Mouse (Mus musculus) embryonic facial prominence, embryonic 12.5 days (tissue): ENCODE measurements at regions not wholly inside any gene's neighbourhood (a gene's known extent, or its start where the extent isn't known, plus 50 kb on each side); places are given as distances from the start of the nearest gene placed in this dataset.
"Not testable (repeated sequence)": the region's sequence is repeated elsewhere in the genome, so short reads cannot be mapped to it uniquely, and the experiment has no call there.

Experiments
- ATAC-seq: fragments of 200-750 bp; cut with Nextera tagmentation; 2 replicates; pipeline ENCODE4 v1.8.0; 2017; ENCODE audit not compliant: insufficient number of reproducible peaks, insufficient read depth, low FRiP score, low TSS enrichment
- H3K27ac ChIP-seq: fragments of 300-500 bp; sonication (generic); 2 replicates; pipeline ENCODE4 v1.5.1; 2016; ENCODE audit warnings: mild to moderate bottlenecking
- H3K27me3 ChIP-seq: fragments of 300-500 bp; sonication (generic); 2 replicates; pipeline ENCODE4 v1.6.1; 2016; ENCODE audit warnings: mild to moderate bottlenecking, moderate library complexity
- H3K36me3 ChIP-seq: fragments of 300-500 bp; sonication (generic); 2 replicates; pipeline ENCODE4 v1.6.1; 2016; ENCODE audit warnings: mild to moderate bottlenecking
- H3K4me1 ChIP-seq: fragments of 300-500 bp; sonication (generic); 2 replicates; pipeline ENCODE4 v1.6.1; 2016
- H3K4me2 ChIP-seq: fragments of 300-500 bp; sonication (generic); replicated peaks from 2 replicates; pipeline ENCODE4 v1.6.1; 2016; ENCODE audit warnings: mild to moderate bottlenecking, moderate library complexity
- H3K4me3 ChIP-seq: fragments of 300-500 bp; sonication (generic); 2 replicates; pipeline ENCODE4 v1.5.1; 2016; ENCODE audit warnings: mild to moderate bottlenecking
- H3K9ac ChIP-seq: fragments of 300-500 bp; sonication (generic); 2 replicates; pipeline ENCODE4 v1.6.1; 2016; ENCODE audit warnings: mild to moderate bottlenecking, moderate library complexity
- H3K9me3 ChIP-seq: fragments of 300-500 bp; sonication (generic); 2 replicates; pipeline ENCODE4 v1.6.1; 2016; ENCODE audit warnings: mild to moderate bottlenecking, moderate library complexity
- WGBS: fragments of 180-500 bp; shearing (Covaris S2); methylation state at CpG from one replicate; pipeline ENCODE4 v1.1.7; 2016; 5-methylcytosine and 5-hydroxymethylcytosine counted together

DNA sequence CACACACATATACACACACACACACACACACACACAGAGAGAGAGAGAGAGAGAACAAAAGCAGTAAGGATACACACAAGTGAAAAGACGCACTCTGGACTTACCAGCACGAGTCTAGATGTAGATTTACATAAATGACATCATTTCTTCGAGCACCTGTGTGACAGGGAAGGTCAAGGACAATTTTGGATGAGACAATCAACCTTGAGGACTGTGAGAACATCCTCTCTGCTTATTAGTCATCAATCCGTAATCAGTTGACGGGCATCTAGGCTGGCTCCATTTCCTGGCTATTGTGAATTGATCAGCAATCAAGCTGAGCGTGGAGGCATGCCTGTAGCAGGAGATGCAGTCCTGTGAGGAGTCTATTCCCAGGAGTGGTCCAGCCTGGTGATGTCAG lies 293.7 kb downstream of the Gadd45g start:
- H3K9me3 ChIP-seq, result 0 out of 2 replicates have a peak, but pooled peaks cover 4% of the 10 kb centered on the region
- no peak overlapping the region for H3K27ac ChIP-seq
- H3K4me2 ChIP-seq, result no peak overlapping the region
- H3K36me3 ChIP-seq, result no peaks in the 10 kb centered on the region
- no peaks in the 10 kb centered on the region for H3K27me3 ChIP-seq
- H3K4me3 ChIP-seq, result no peak overlapping the region
- H3K9ac ChIP-seq, result no peak overlapping the region
- WGBS, result 78% methylated on average over 6 of the region's 6 CpGs
- no peaks in the 10 kb centered on the region for H3K4me1 ChIP-seq
- ATAC-seq, result no peak

DNA sequence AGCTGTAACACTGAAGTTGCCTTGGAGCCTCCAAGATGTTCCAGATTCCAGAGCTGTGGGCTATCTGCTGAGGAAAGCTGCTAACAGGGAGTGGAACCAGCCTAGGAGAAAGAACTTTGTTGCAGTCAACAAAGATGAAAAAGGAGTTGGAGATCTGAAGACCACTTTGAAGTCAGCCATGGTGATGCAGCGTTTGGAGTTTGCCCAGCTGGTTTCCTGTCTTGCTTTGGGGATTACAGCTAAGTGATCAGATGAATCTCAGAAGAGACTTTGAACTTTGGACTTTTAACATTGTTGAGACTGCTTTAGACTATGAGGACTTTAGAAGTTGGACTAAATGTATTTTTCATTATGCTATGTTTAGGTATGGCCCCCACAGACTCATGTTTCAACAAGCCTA lies 297.6 kb downstream of the Gadd45g start:
- not testable (repeated sequence) for H3K27ac ChIP-seq, H3K9ac ChIP-seq, ATAC-seq, H3K4me1 ChIP-seq, H3K9me3 ChIP-seq, H3K4me2 ChIP-seq, H3K27me3 ChIP-seq, H3K36me3 ChIP-seq, H3K4me3 ChIP-seq
- 69% methylated on average over 1 of the region's 1 CpGs for WGBS

DNA sequence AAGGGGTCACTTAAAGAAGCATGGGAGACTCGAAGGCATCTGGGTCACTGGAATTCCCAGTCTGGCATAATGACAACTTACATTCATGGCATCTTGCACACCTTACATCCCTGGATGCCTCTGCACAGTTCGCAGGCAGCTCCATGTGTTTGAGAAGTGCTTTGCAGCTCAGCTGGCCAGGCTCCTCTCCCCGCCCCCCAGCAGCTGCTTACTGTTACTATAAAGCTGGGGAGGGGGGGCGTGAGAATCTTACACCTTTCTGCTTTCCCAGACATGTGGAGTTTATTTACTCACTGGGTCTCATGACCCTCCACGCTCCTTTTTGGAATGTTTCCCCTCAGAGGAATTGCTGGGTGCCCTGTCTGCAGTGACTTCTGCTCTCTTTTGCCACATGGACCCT lies 299.4 kb downstream of the Gadd45g start:
- H3K9me3 ChIP-seq, result 0 out of 2 replicates have a peak, but pooled peaks cover 7% of the 10 kb centered on the region
- no peak for ATAC-seq
- H3K4me3 ChIP-seq, result no peak overlapping the region
- H3K27ac ChIP-seq, result no peak overlapping the region
- no peak overlapping the region for H3K9ac ChIP-seq
- H3K4me2 ChIP-seq, result no peak overlapping the region
- no peaks in the 10 kb centered on the region for H3K36me3 ChIP-seq
- no peaks in the 10 kb centered on the region for H3K4me1 ChIP-seq
- WGBS, result 60% methylated on average over 5 of the region's 5 CpGs
- no peaks in the 10 kb centered on the region for H3K27me3 ChIP-seq

DNA sequence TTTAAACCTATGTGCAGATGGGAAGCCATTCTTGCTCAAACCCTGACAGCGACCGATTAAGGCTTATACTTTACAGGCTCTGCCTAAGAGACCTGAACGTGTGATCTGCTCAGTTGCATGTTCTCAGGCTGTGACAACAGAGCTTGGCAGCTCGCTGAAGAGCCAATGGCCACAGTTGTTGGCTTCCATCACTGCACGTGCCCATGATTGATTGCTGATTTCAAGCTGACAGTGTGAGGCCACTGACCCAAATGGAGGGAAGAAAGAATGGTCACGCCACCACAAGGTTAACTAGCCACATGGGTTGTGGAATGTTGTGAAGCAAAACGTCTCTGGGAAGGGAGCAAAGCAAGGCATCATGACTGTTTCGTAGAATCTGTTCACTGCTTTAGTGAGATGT lies 303.8 kb downstream of the Gadd45g start:
- no peak for ATAC-seq
- H3K4me3 ChIP-seq, result no peak overlapping the region
- H3K9ac ChIP-seq, result no peak overlapping the region
- H3K9me3 ChIP-seq, result 0 out of 2 replicates have a peak, but pooled peaks cover 3% of the 10 kb centered on the region
- no peak overlapping the region for H3K27ac ChIP-seq
- 0 out of 2 replicates have a peak, but pooled peaks cover 11% of the 10 kb centered on the region for H3K4me1 ChIP-seq
- H3K4me2 ChIP-seq, result no peak overlapping the region
- H3K27me3 ChIP-seq, result no peaks in the 10 kb centered on the region
- 87% methylated on average over 8 of the region's 8 CpGs for WGBS
- no peaks in the 10 kb centered on the region for H3K36me3 ChIP-seq

- 0 out of 2 replicates have a peak, but pooled peaks cover 21% of the 10 kb centered on the region for H3K4me1 ChIP-seq
- H3K9ac ChIP-seq, result no peak overlapping the region
- H3K27me3 ChIP-seq, result no peaks in the 10 kb centered on the region
- ATAC-seq, result peak; percentile 48; the same call in 1 of the 2 replicates
- H3K4me3 ChIP-seq, result no peak overlapping the region
- 70% methylated on average over 11 of the region's 11 CpGs for WGBS
- no peaks in the 10 kb centered on the region for H3K9me3 ChIP-seq
- 0 out of 2 replicates have a peak overlapping the region, but pooled peaks have one; percentile 46 for H3K27ac ChIP-seq
- no peak overlapping the region for H3K4me2 ChIP-seq
- no peaks in the 10 kb centered on the region for H3K36me3 ChIP-seq
Observed at GRCm38 (mm10) chr13:52151777-52152176, 305.3 kb downstream of the Gadd45g start.

- no peaks in the 10 kb centered on the region for H3K27me3 ChIP-seq
- no peak overlapping the region for H3K9ac ChIP-seq
- 0 out of 2 replicates have a peak, but pooled peaks cover 21% of the 10 kb centered on the region for H3K4me1 ChIP-seq
- H3K27ac ChIP-seq, result 0 out of 2 replicates have a peak overlapping the region, but pooled peaks have one; percentile 46
- no peak overlapping the region for H3K4me2 ChIP-seq
- H3K36me3 ChIP-seq, result no peaks in the 10 kb centered on the region
- ATAC-seq, result no peak
- 54% methylated on average over 4 of the region's 4 CpGs for WGBS
- H3K4me3 ChIP-seq, result no peak overlapping the region
- no peaks in the 10 kb centered on the region for H3K9me3 ChIP-seq
Observed at GRCm38 (mm10) chr13:52152221-52152620, 305.7 kb downstream of the Gadd45g start.

DNA sequence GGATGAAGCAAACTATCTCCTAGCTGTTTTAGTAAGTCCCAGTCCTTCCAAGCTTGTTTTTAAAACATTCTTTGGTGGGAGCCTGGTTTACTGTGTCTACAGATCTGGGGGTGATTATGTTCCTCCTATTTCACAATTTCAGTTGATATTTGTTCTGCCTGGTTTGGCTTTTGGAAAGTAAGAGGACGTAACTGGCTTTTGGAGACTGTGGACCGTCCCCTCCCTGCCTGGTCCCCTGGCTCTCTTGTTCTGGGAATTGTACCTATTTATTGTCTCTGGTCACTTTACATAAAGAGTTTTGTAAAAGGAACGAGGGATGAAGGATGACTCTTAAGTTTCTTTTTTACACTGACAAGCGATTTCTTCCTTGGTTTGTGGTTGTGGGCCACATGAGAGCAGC lies 306.6 kb downstream of the Gadd45g start:
- whole genome bisulfite sequencing, result 83% methylated on average over 4 of the region's 4 CpGs
- no peaks in the 10 kb centered on the region for H3K27me3 ChIP-seq

DNA sequence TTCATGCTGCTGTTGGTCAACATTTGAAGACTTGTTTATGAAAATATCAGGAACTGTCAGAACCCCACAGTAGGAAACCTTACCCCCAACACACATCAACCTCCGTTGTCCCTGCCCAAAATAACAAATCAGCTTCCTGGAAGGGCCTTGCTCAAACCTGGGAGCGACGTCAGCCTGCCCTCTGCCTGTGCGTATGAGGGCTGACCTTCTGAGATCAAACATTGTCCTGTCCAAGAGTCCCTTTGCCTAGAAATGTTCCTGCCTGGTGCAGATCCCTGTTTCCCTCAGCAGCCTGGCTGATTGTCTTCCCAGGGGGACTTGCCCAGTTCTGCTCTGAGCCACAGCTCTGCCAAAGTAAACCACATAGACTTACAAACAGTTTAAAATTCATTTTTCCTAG lies 307.1 kb downstream of the Gadd45g start:
- Histone ChIP-seq H3K27me3 (no peaks in the 10 kb centered on the region), H3K4me1 (0 out of 2 replicates have a peak, but pooled peaks cover 21% of the 10 kb centered on the region), H3K9me3 (no peaks in the 10 kb centered on the region), H3K9ac (no peak overlapping the region), H3K36me3 (no peaks in the 10 kb centered on the region), H3K27ac (no peak overlapping the region), H3K4me2 (no peak overlapping the region), H3K4me3 (no peak overlapping the region)
- 48% methylated on average over 4 of the region's 4 CpGs for WGBS
- no peak for ATAC-seq

More for the DNA sequence above, 306.6 kb downstream of the Gadd45g start:
- no peak for ATAC-seq
- Histone ChIP-seq H3K36me3 (no peaks in the 10 kb centered on the region), H3K4me1 (0 out of 2 replicates have a peak, but pooled peaks cover 21% of the 10 kb centered on the region), H3K4me2 (no peak overlapping the region), H3K9ac (no peak overlapping the region), H3K27ac (no peak overlapping the region), H3K4me3 (no peak overlapping the region), H3K9me3 (no peaks in the 10 kb centered on the region)

DNA sequence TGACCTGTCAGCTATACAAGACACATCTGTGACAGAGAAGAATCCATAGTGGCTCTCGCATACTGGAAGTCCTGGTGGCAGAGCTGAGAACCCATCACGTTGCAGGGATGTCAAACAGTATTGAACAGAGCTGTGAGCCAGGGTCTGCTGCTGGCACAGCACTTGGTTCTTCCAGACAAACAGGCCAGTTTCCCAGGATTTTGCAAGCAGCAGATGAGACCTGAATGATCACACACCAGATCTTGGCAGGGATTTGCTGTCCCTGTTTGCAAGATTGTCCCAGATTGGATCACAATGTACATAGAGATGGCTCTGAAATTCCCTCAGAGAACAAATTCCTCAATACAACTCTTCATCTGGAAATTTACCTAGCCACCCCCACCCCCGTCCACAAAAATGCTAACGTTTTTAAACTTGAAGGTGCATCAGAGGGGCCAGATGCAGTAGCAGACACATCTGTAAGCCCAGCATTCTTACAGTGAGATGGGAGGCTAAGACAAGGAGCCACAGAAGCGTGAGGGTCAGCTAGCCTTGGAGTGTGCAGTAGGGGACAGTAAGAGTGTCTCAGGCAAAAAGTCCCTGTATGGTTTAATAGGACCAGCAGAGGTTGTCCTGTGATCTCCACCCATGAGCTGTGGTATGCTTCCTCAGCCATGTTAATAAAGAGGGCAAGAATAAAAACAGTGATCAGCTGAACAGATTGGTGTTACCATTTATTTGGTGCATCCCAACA lies 307.8 kb downstream of the Gadd45g start:
- H3K9ac ChIP-seq, result no peak overlapping the region
- H3K4me3 ChIP-seq, result no peak overlapping the region
- no peak overlapping the region for H3K4me2 ChIP-seq
- H3K27me3 ChIP-seq, result no peaks in the 10 kb centered on the region
- H3K36me3 ChIP-seq, result no peaks in the 10 kb centered on the region
- H3K27ac ChIP-seq, result no peak overlapping the region
- WGBS, result 64% methylated on average over 5 of the region's 5 CpGs
- no peak for ATAC-seq
- H3K9me3 ChIP-seq, result no peaks in the 10 kb centered on the region
- 0 out of 2 replicates have a peak, but pooled peaks cover 21% of the 10 kb centered on the region for H3K4me1 ChIP-seq

DNA sequence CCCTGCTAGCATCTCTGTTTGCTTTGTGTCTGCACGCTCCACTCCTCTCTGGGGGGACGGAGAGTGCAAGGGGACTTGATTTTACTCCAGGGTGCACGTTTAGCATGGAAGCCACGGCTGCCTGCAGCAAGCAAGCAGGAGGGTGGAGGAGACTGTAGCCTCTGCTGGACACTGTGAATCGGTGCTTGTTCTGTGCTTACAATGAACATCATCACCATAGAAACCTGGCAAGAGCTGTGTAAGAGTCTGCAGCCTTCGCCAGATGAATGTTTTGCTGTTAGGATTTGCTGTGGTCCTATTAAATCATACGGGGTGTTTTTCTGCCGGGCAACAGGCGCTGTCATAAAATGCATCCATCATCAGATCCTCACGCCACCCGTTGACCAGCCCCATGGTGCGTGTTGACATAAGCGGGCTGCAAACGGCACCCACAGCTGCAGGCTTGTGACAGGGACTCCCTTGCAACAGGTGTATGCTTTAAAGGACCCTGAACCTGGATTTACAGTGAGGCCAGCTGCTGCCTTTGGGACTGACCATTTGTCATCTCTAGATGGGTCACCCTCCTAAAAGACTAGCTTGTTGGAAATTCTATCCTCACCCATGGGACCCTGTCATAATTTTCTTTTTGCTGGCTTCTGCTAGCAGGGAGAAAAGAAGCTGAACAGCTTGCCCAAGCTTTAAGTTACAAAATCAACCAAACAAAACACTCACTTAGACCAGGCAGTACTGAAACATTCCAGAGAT lies 308.5 kb downstream of the Gadd45g start:
- H3K9ac ChIP-seq, result no peak overlapping the region
- 64% methylated on average over 14 of the region's 14 CpGs for WGBS
- H3K27ac ChIP-seq, result no peak overlapping the region
- H3K9me3 ChIP-seq, result no peaks in the 10 kb centered on the region
- H3K4me2 ChIP-seq, result no peak overlapping the region
- no peak overlapping the region for H3K4me3 ChIP-seq
- H3K36me3 ChIP-seq, result no peaks in the 10 kb centered on the region
- no peaks in the 10 kb centered on the region for H3K27me3 ChIP-seq
- H3K4me1 ChIP-seq, result 0 out of 2 replicates have a peak, but pooled peaks cover 21% of the 10 kb centered on the region
- ATAC-seq, result no peak

- Histone ChIP-seq H3K9me3 (no peaks in the 10 kb centered on the region), H3K9ac (no peak overlapping the region), H3K36me3 (no peaks in the 10 kb centered on the region), H3K27ac (no peak overlapping the region), H3K4me2 (no peak overlapping the region), H3K4me3 (no peak overlapping the region), H3K4me1 (0 out of 2 replicates have a peak, but pooled peaks cover 21% of the 10 kb centered on the region), H3K27me3 (no peaks in the 10 kb centered on the region)
- WGBS, result 61% methylated on average over 8 of the region's 8 CpGs
- no peak for ATAC-seq
Observed at GRCm38 (mm10) chr13:52155588-52156086, 309.2 kb downstream of the Gadd45g start.
